In the genomic region with DNA sequence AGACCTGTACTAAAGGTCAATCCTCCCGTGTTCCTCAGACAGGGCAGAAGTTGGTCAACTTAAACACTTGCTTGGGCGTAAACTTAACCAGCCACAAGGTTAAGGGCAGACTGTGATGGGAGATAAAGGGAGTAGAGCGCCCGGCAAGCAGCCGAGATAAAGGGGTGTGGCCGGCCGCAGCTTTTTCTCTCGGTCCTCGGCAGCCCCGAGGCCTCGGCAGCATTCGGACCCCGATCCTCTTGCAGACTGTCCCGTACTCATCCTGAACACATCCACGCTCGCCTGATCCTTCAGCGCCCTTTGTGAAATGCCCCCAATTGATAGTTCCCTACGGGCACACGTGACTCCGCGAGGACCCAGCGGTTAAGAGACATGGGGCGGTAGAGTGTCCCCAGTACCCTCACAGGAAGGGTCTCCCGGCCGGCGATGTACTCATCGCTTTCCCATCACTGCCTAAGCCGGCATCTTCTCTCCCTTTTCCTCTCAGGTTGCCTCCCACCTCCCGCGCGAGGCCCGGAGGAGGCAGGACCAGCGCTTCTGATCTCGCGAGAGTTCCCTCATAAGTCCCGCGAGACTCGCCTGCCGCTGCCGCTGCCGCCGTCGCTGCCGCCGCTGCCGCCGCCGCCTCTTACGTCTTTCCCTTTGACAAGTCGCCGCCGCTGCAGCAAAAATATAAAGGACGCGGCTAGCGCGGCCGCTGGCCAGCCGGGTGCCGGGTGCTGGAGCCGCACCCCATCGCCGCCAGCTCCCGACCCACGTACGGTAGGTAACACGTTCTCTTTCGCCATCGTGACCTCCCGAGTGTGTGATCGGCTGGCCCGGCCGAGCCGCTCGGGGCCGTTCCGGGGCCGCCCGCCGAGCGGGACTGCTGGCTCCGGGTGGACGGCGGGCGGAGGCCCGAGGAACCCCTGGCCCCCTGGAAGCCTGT, we compare ENCODE assay signal across 8 mouse cellular contexts. TPM values are rescaled to one million over a fixed set of nuclear protein-coding genes. Genes with fewer than 3 reads are reported as not detected.
DNase-seq lines count a peak whose midpoint lies in the region; ATAC-seq and TF ChIP-seq lines count a peak whose summit lies in the region.

A gene (plus strand): TSS at position 591 of the 928 bp plus-strand sequence.

- H3K27ac ChIP-seq in CH12.LX (ENCODE audit: insufficient read depth, low read depth): peak within 1 kb of the TSS; percentile 85
- H3K27ac ChIP-seq in forebrain, embryonic 12.5 days: peak within 1 kb of the TSS; percentile 98
- peak within 1 kb of the TSS; percentile 96 for H3K27ac ChIP-seq in heart, postnatal 0 days (ENCODE audit: low read depth)
- H3K27ac ChIP-seq in liver, embryonic 16.5 days (ENCODE audit: low read length): peak within 1 kb of the TSS; percentile 100
- peak within 1 kb of the TSS; percentile 99 for H3K27ac ChIP-seq in neural tube, embryonic 13.5 days (replicated peaks)
- H3K27ac ChIP-seq in testis, adult 2 months (ENCODE audit: control insufficient read depth, insufficient read depth, low read depth, low read length): peak within 1 kb of the TSS; percentile 92

- no peak for TF ChIP-seq RAD21 in CH12.LX (IDR thresholded peaks at IDR 0.05; ENCODE audit: low read depth, low read length)

- H3K4me1 ChIP-seq in CH12.LX (ENCODE audit: control insufficient read depth in 1 of 2, insufficient read depth in 2 of 2): peaks cover 0 to 46% of the 10 kb centered on the region in 2 experiments; a peak in 2 of 4 replicates
- H3K4me1 ChIP-seq in forebrain, embryonic 12.5 days: peaks cover 20% of the 10 kb centered on the region
- peaks cover 18% of the 10 kb centered on the region; the same call in 1 of the 2 replicates for H3K4me1 ChIP-seq in heart, postnatal 0 days (ENCODE audit: control insufficient read depth, insufficient read depth)
- H3K4me1 ChIP-seq in liver, embryonic 16.5 days (ENCODE audit: control insufficient read depth, low read depth, low read length): peaks cover 44% of the 10 kb centered on the region
- peaks cover 28% of the 10 kb centered on the region for H3K4me1 ChIP-seq in neural tube, embryonic 13.5 days (replicated peaks)
- peaks cover 3% of the 10 kb centered on the region; the same call in 1 of the 2 replicates for H3K4me1 ChIP-seq in testis, adult 2 months (ENCODE audit: control insufficient read depth, insufficient read depth, low read length)

- dilution Hi-C loops in CH12.LX (cut with MboI; ENCODE audit: extremely low pct_ligation_motif_present, extremely low pct_unique_long_range_greater_than_20kb, low sequenced_read_pairs): no loop called here

- H3K79me2 ChIP-seq in CH12.LX (replicated peaks; ENCODE audit: control insufficient read depth, extremely low read depth, insufficient read depth, poor library complexity, severe bottlenecking): peaks cover 33% of the 10 kb centered on the region

- ATAC-seq in forebrain, embryonic 12.5 days (ENCODE audit: low FRiP score): peak; percentile 91
- ATAC-seq in heart, postnatal 0 days (ENCODE audit: insufficient read depth, low read depth): peak; percentile 88
- ATAC-seq in liver, embryonic 16.5 days (ENCODE audit: low read depth): peak; percentile 89
- ATAC-seq in neural tube, embryonic 13.5 days (ENCODE audit: low read depth): peak; percentile 88

- H3K9me3 ChIP-seq in CH12.LX (replicated peaks; ENCODE audit: low read length): no peaks in the 10 kb centered on the region
- no peaks in the 10 kb centered on the region for H3K9me3 ChIP-seq in forebrain, embryonic 12.5 days
- no peaks in the 10 kb centered on the region for H3K9me3 ChIP-seq in heart, postnatal 0 days (replicated peaks; ENCODE audit: control insufficient read depth, low read length)
- H3K9me3 ChIP-seq in liver, embryonic 16.5 days (replicated peaks; ENCODE audit: control insufficient read depth, low read length): no peaks in the 10 kb centered on the region
- no peaks in the 10 kb centered on the region for H3K9me3 ChIP-seq in neural tube, embryonic 13.5 days

- no peak for TF ChIP-seq EP300 in CH12.LX (IDR thresholded peaks at IDR 0.05; ENCODE audit: low read length)
- TF ChIP-seq EP300 in heart, postnatal 0 days (IDR thresholded peaks at IDR 0.05; ENCODE audit: low read depth): peak; percentile 90

- under 1% methylated on average over 84 of the region's 85 CpGs for WGBS in forebrain, embryonic 12.5 days
- under 1% methylated on average over 81 of the region's 85 CpGs for WGBS in heart, postnatal 0 days
- under 1% methylated on average over 85 of the region's 85 CpGs for WGBS in liver, embryonic 16.5 days (ENCODE audit: insufficient replicate concordance)
- WGBS in neural tube, embryonic 13.5 days: under 1% methylated on average over 85 of the region's 85 CpGs

- no peak for TF ChIP-seq CTCF in CH12.LX (conservative IDR thresholded peaks at IDR 0.05 in 1 of 2, IDR thresholded peaks at IDR 0.05 in 1 of 2; ENCODE audit: low read depth in 2 of 2, low read length in 2 of 2)
- no peak for TF ChIP-seq CTCF in heart, postnatal 0 days (IDR thresholded peaks at IDR 0.05; ENCODE audit: low read depth)
- no peak for TF ChIP-seq CTCF in testis, adult 2 months (IDR thresholded peaks at IDR 0.05; ENCODE audit: control insufficient read depth, insufficient read depth, insufficient replicate concordance, low read depth, low read length)

- peaks cover 0 to 2% of the 10 kb centered on the region in 2 experiments for H3K36me3 ChIP-seq in CH12.LX (replicated peaks in 1 of 2; ENCODE audit: control insufficient read depth in 1 of 2, insufficient read depth in 1 of 2, low read length in 1 of 2)
- H3K36me3 ChIP-seq in forebrain, embryonic 12.5 days (replicated peaks): no peaks in the 10 kb centered on the region
- H3K36me3 ChIP-seq in heart, postnatal 0 days (replicated peaks; ENCODE audit: control insufficient read depth, insufficient read depth, low read length): no peaks in the 10 kb centered on the region
- H3K36me3 ChIP-seq in liver, embryonic 16.5 days (ENCODE audit: control insufficient read depth, insufficient read depth): no peaks in the 10 kb centered on the region
- no peaks in the 10 kb centered on the region for H3K36me3 ChIP-seq in neural tube, embryonic 13.5 days
- H3K36me3 ChIP-seq in testis, adult 2 months (ENCODE audit: control insufficient read depth, insufficient read depth, low read length): no peaks in the 10 kb centered on the region

- peak within 1 kb of the TSS; percentile 76 for H3K4me2 ChIP-seq in CH12.LX (ENCODE audit: insufficient read depth, low read depth, poor library complexity, severe bottlenecking)
- peak within 1 kb of the TSS; percentile 79 for H3K4me2 ChIP-seq in forebrain, embryonic 12.5 days
- peak within 1 kb of the TSS; percentile 91 for H3K4me2 ChIP-seq in heart, postnatal 0 days (ENCODE audit: low read depth, low read length)
- H3K4me2 ChIP-seq in liver, embryonic 16.5 days (ENCODE audit: low read depth, low read length): peak within 1 kb of the TSS; percentile 94
- peak within 1 kb of the TSS; percentile 87 for H3K4me2 ChIP-seq in neural tube, embryonic 13.5 days

- peak; percentile 95 for DNase-seq in CH12.LX (ENCODE audit: extremely low read depth)
- peak; percentile 92 for DNase-seq in c-Kit-positive CD71-positive TER-119-negative erythroid progenitor cells, embryonic 14.5 days (ENCODE audit: low read depth)
- DNase-seq in heart, postnatal 0 days (ENCODE audit: low spot score): peak; percentile 97
- DNase-seq in kidney, postnatal 4 days: peak; percentile 96 to 98

- H3K9ac ChIP-seq in CH12.LX (ENCODE audit: insufficient read depth, low read depth): peak within 1 kb of the TSS; percentile 95
- peak within 1 kb of the TSS; percentile 96 for H3K9ac ChIP-seq in forebrain, embryonic 12.5 days
- peak within 1 kb of the TSS; percentile 88 for H3K9ac ChIP-seq in heart, postnatal 0 days (replicated peaks; ENCODE audit: low read depth, low read length)
- H3K9ac ChIP-seq in liver, embryonic 16.5 days (ENCODE audit: low read depth, low read length): peak within 1 kb of the TSS; percentile 100
- H3K9ac ChIP-seq in neural tube, embryonic 13.5 days: peak within 1 kb of the TSS; percentile 98

- no peaks in the 10 kb centered on the region for H3K27me3 ChIP-seq in CH12.LX (replicated peaks)
- no peaks in the 10 kb centered on the region for H3K27me3 ChIP-seq in forebrain, embryonic 12.5 days
- H3K27me3 ChIP-seq in heart, postnatal 0 days (ENCODE audit: control insufficient read depth, insufficient read depth, low read length): no peaks in the 10 kb centered on the region
- no peaks in the 10 kb centered on the region for H3K27me3 ChIP-seq in liver, embryonic 16.5 days (ENCODE audit: control insufficient read depth, insufficient read depth, low read depth, low read length)
- H3K27me3 ChIP-seq in neural tube, embryonic 13.5 days: no peaks in the 10 kb centered on the region
- H3K27me3 ChIP-seq in testis, adult 2 months (ENCODE audit: control insufficient read depth, insufficient read depth, low read length): no peaks in the 10 kb centered on the region

- H3K4me3 ChIP-seq in CH12.LX (replicated peaks in 1 of 3; ENCODE audit: low read depth in 2 of 3, low read length in 2 of 3, poor library complexity in 1 of 3): peak within 1 kb of the TSS; percentile 84 to 100 (median 95)
- H3K4me3 ChIP-seq in forebrain, embryonic 12.5 days (replicated peaks): peak within 1 kb of the TSS; percentile 96
- peak within 1 kb of the TSS; percentile 87 for H3K4me3 ChIP-seq in heart, postnatal 0 days (ENCODE audit: low read depth, low read length)
- peak within 1 kb of the TSS; percentile 100 for H3K4me3 ChIP-seq in liver, embryonic 16.5 days (ENCODE audit: low read depth, low read length)
- peak within 1 kb of the TSS; percentile 99 for H3K4me3 ChIP-seq in neural tube, embryonic 13.5 days
- peak within 1 kb of the TSS; percentile 97 for H3K4me3 ChIP-seq in testis, adult 2 months (ENCODE audit: control insufficient read depth, low read depth, low read length)

- TF ChIP-seq POLR2A in CH12.LX (IDR thresholded peaks at IDR 0.05; ENCODE audit: low read depth, low read length): peak; percentile 91
- peak; percentile 89 for TF ChIP-seq POLR2A in testis, adult 2 months (IDR thresholded peaks at IDR 0.05; ENCODE audit: control insufficient read depth, low read depth, low read length)

- in situ Hi-C loops in CH12.LX (cut with MboI; ENCODE audit: low pct_ligation_motif_present, low pct_unique_long_range_greater_than_20kb, low sequenced_read_pairs): no loop called here

TF ChIP-seq in CH12.LX, 34 proteins besides CTCF, POLR2A, EP300 and RAD21 (continues in another document):
- TF ChIP-seq ZNF384 (IDR thresholded peaks at IDR 0.05; ENCODE audit: low read depth, low read length): no peak
- peak; percentile 42 for TF ChIP-seq USF1 (IDR thresholded peaks at IDR 0.05; ENCODE audit: low read depth, low read length)

RNA-seq across cellular contexts. Expression of the gene that starts here (rescaled TPM):
- 45.2 and 47.6 TPM in 2 replicates for total RNA-seq in CH12.LX (2012; rRNA removed)
- total RNA-seq in CH12.LX (2014; rRNA removed): 32.9 and 33.2 TPM in 2 replicates
- polyA plus RNA-seq in CH12.LX (2012; ENCODE audit: insufficient read length, low read depth): 35.4 and 42.1 TPM in 2 replicates
- polyA plus RNA-seq in forebrain, embryonic 12.5 days (2016; fragmentation: Nextera tagmentation; extraction: Ambion mirVana): 50.9 and 54.9 TPM in 2 replicates
- 24.9 and 30.5 TPM in 2 replicates for total RNA-seq in heart, postnatal 0 days (2014; rRNA removed; ENCODE audit: low replicate concordance)
- 9.4 and 11.6 TPM in 2 replicates for polyA plus RNA-seq in heart, postnatal 0 days (2015; fragmentation: Nextera tagmentation; extraction: Ambion mirVana)
- polyA plus RNA-seq in liver, embryonic 16.5 days (2015; fragmentation: Nextera tagmentation; extraction: Ambion mirVana): 29.2 and 30.6 TPM in 2 replicates
- polyA plus RNA-seq in neural tube, embryonic 13.5 days (2015; fragmentation: Nextera tagmentation; extraction: Ambion mirVana): 41.4 and 42.5 TPM in 2 replicates
- 15.5 and 19.5 TPM in 2 replicates for polyA plus RNA-seq in testis, adult 2 months (2012; rRNA removed)

Comparison
In these comparisons a context has a peak if more than half of its experiments do, and no peak if none do; other contexts are left out.
1. Peak in every context shown above with its lines: DNase-seq, ATAC-seq, H3K4me3 ChIP-seq and H3K27ac ChIP-seq.